Mouse (Mus musculus): ENCODE results near the gene Rbfox1. TPM values are rescaled to one million over a fixed set of nuclear protein-coding genes. Genes with fewer than 3 reads are reported as not detected.

Gene Rbfox1
- polyA plus RNA-seq, 1 experiment from 2014 or later = 3.1 TPM

- WGBS (ENCODE audit: insufficient replicate concordance) = 54% methylated on average over 8 of the region's 8 CpGs
- Histone ChIP-seq H3K4me3 (ENCODE audit: low read depth, low read length) (no peak overlapping the region), H3K4me2 (no peak overlapping the region), H3K36me3 (ENCODE audit: control insufficient read depth, insufficient read depth, low read length) (no peaks in the 10 kb centered on the region), H3K27ac (ENCODE audit: low read depth, low read length) (no peak overlapping the region), H3K27me3 (ENCODE audit: control insufficient read depth, insufficient read depth, low read length) (no peaks in the 10 kb centered on the region), H3K9me3 (replicated peaks; ENCODE audit: control insufficient read depth, low read length) (no peaks in the 10 kb centered on the region), H3K9ac (ENCODE audit: low read depth, low read length) (no peak overlapping the region), H3K4me1 (ENCODE audit: control insufficient read depth, insufficient read depth, low read length) (0 out of 2 replicates have a peak, but pooled peaks cover 3% of the 10 kb centered on the region)
- no peak for ATAC-seq (replicated peaks; ENCODE audit: insufficient number of reproducible peaks, low FRiP score, low TSS enrichment)
These were observed 957.1 kb downstream of the Rbfox1 start for GRCm38 (mm10) chr16:6842066-6842785.

- H3K4me1 ChIP-seq (ENCODE audit: control insufficient read depth, insufficient read depth, low read length) = 0 out of 2 replicates have a peak, but pooled peaks cover 3% of the 10 kb centered on the region
- no peak overlapping the region for H3K27ac ChIP-seq (ENCODE audit: low read depth, low read length)
- ATAC-seq (replicated peaks; ENCODE audit: insufficient number of reproducible peaks, low FRiP score, low TSS enrichment) = no peak
- H3K9ac ChIP-seq (ENCODE audit: low read depth, low read length) = no peak overlapping the region
- H3K27me3 ChIP-seq (ENCODE audit: control insufficient read depth, insufficient read depth, low read length) = no peaks in the 10 kb centered on the region
- 52% methylated on average over 4 of the region's 4 CpGs for WGBS (ENCODE audit: insufficient replicate concordance)
- H3K36me3 ChIP-seq (ENCODE audit: control insufficient read depth, insufficient read depth, low read length) = no peaks in the 10 kb centered on the region
- H3K4me3 ChIP-seq (ENCODE audit: low read depth, low read length) = no peak overlapping the region
- H3K9me3 ChIP-seq (replicated peaks; ENCODE audit: control insufficient read depth, low read length) = no peaks in the 10 kb centered on the region
- H3K4me2 ChIP-seq = no peak overlapping the region
These were observed 959.5 kb downstream of the Rbfox1 start for GRCm38 (mm10) chr16:6844659-6845058.

GRCm38 (mm10) chr16:6851393-6851792 lies 966.2 kb downstream of the Rbfox1 start:
- Histone ChIP-seq H3K27ac (ENCODE audit: low read depth, low read length) (no peak overlapping the region), H3K4me2 (no peak overlapping the region)
- WGBS (ENCODE audit: insufficient replicate concordance) = 74% methylated on average over 9 of the region's 9 CpGs

GRCm38 (mm10) chr16:6853796-6854195 lies 968.6 kb downstream of the Rbfox1 start:
- no peaks in the 10 kb centered on the region for H3K9me3 ChIP-seq (replicated peaks; ENCODE audit: control insufficient read depth, low read length)
- no peak overlapping the region for H3K9ac ChIP-seq (ENCODE audit: low read depth, low read length)
- 79% methylated on average over 2 of the region's 2 CpGs for WGBS (ENCODE audit: insufficient replicate concordance)
- H3K4me2 ChIP-seq = no peak overlapping the region
- no peak overlapping the region for H3K4me3 ChIP-seq (ENCODE audit: low read depth, low read length)
- H3K27ac ChIP-seq (ENCODE audit: low read depth, low read length) = no peak overlapping the region
- H3K4me1 ChIP-seq (ENCODE audit: control insufficient read depth, insufficient read depth, low read length) = no peaks in the 10 kb centered on the region
- H3K27me3 ChIP-seq (ENCODE audit: control insufficient read depth, insufficient read depth, low read length) = no peaks in the 10 kb centered on the region
- no peak for ATAC-seq (replicated peaks; ENCODE audit: insufficient number of reproducible peaks, low FRiP score, low TSS enrichment)
- H3K36me3 ChIP-seq (ENCODE audit: control insufficient read depth, insufficient read depth, low read length) = no peaks in the 10 kb centered on the region

More at GRCm38 (mm10) chr16:6851393-6851792, 966.2 kb downstream of the Rbfox1 start:
- H3K27me3 ChIP-seq (ENCODE audit: control insufficient read depth, insufficient read depth, low read length) = no peaks in the 10 kb centered on the region
- H3K36me3 ChIP-seq (ENCODE audit: control insufficient read depth, insufficient read depth, low read length) = no peaks in the 10 kb centered on the region
- H3K9me3 ChIP-seq (replicated peaks; ENCODE audit: control insufficient read depth, low read length) = no peaks in the 10 kb centered on the region
- H3K4me1 ChIP-seq (ENCODE audit: control insufficient read depth, insufficient read depth, low read length) = no peaks in the 10 kb centered on the region
- H3K9ac ChIP-seq (ENCODE audit: low read depth, low read length) = no peak overlapping the region
- H3K4me3 ChIP-seq (ENCODE audit: low read depth, low read length) = no peak overlapping the region
- ATAC-seq (replicated peaks; ENCODE audit: insufficient number of reproducible peaks, low FRiP score, low TSS enrichment) = no peak

GRCm38 (mm10) chr16:6861656-6862055 lies 976.5 kb downstream of the Rbfox1 start:
- Histone ChIP-seq H3K4me1 (ENCODE audit: control insufficient read depth, insufficient read depth, low read length) (no peaks in the 10 kb centered on the region), H3K9ac (ENCODE audit: low read depth, low read length) (no peak overlapping the region), H3K4me2 (no peak overlapping the region), H3K4me3 (ENCODE audit: low read depth, low read length) (no peak overlapping the region), H3K9me3 (replicated peaks; ENCODE audit: control insufficient read depth, low read length) (no peaks in the 10 kb centered on the region), H3K27ac (ENCODE audit: low read depth, low read length) (no peak overlapping the region), H3K36me3 (ENCODE audit: control insufficient read depth, insufficient read depth, low read length) (no peaks in the 10 kb centered on the region), H3K27me3 (ENCODE audit: control insufficient read depth, insufficient read depth, low read length) (no peaks in the 10 kb centered on the region)
- ATAC-seq (replicated peaks; ENCODE audit: insufficient number of reproducible peaks, low FRiP score, low TSS enrichment) = no peak
- WGBS (ENCODE audit: insufficient replicate concordance) = 90% methylated on average over 2 of the region's 2 CpGs

- Histone ChIP-seq H3K9me3 (replicated peaks; ENCODE audit: control insufficient read depth, low read length) (no peaks in the 10 kb centered on the region), H3K27me3 (ENCODE audit: control insufficient read depth, insufficient read depth, low read length) (no peaks in the 10 kb centered on the region), H3K9ac (ENCODE audit: low read depth, low read length) (no peak overlapping the region), H3K36me3 (ENCODE audit: control insufficient read depth, insufficient read depth, low read length) (no peaks in the 10 kb centered on the region), H3K4me2 (no peak overlapping the region), H3K4me1 (ENCODE audit: control insufficient read depth, insufficient read depth, low read length) (no peaks in the 10 kb centered on the region), H3K27ac (ENCODE audit: low read depth, low read length) (no peak overlapping the region), H3K4me3 (ENCODE audit: low read depth, low read length) (no peak overlapping the region)
- ATAC-seq (replicated peaks; ENCODE audit: insufficient number of reproducible peaks, low FRiP score, low TSS enrichment) = no peak
- WGBS (ENCODE audit: insufficient replicate concordance) = 49% methylated on average over 12 of the region's 12 CpGs
These were observed 997.7 kb downstream of the Rbfox1 start for GRCm38 (mm10) chr16:6882683-6883430.

- H3K4me2 ChIP-seq = no peak overlapping the region
- WGBS (ENCODE audit: insufficient replicate concordance) = 77% methylated on average over 1 of the region's 1 CpGs
- no peak overlapping the region for H3K4me3 ChIP-seq (ENCODE audit: low read depth, low read length)
- no peaks in the 10 kb centered on the region for H3K9me3 ChIP-seq (replicated peaks; ENCODE audit: control insufficient read depth, low read length)
- no peak for ATAC-seq (replicated peaks; ENCODE audit: insufficient number of reproducible peaks, low FRiP score, low TSS enrichment)
- H3K4me1 ChIP-seq (ENCODE audit: control insufficient read depth, insufficient read depth, low read length) = no peaks in the 10 kb centered on the region
- H3K27me3 ChIP-seq (ENCODE audit: control insufficient read depth, insufficient read depth, low read length) = no peaks in the 10 kb centered on the region
- H3K27ac ChIP-seq (ENCODE audit: low read depth, low read length) = no peak overlapping the region
- no peak overlapping the region for H3K9ac ChIP-seq (ENCODE audit: low read depth, low read length)
- H3K36me3 ChIP-seq (ENCODE audit: control insufficient read depth, insufficient read depth, low read length) = no peaks in the 10 kb centered on the region
These were observed 998.6 kb downstream of the Rbfox1 start for GRCm38 (mm10) chr16:6883798-6884197.

- no peaks in the 10 kb centered on the region for H3K4me1 ChIP-seq (ENCODE audit: control insufficient read depth, insufficient read depth, low read length)
- no peak overlapping the region for H3K9ac ChIP-seq (ENCODE audit: low read depth, low read length)
- no peak overlapping the region for H3K4me3 ChIP-seq (ENCODE audit: low read depth, low read length)
- no peak for ATAC-seq (replicated peaks; ENCODE audit: insufficient number of reproducible peaks, low FRiP score, low TSS enrichment)
- H3K36me3 ChIP-seq (ENCODE audit: control insufficient read depth, insufficient read depth, low read length) = no peaks in the 10 kb centered on the region
- no peak overlapping the region for H3K27ac ChIP-seq (ENCODE audit: low read depth, low read length)
- no peaks in the 10 kb centered on the region for H3K27me3 ChIP-seq (ENCODE audit: control insufficient read depth, insufficient read depth, low read length)
- WGBS (ENCODE audit: insufficient replicate concordance) = 75% methylated on average over 3 of the region's 3 CpGs
- H3K9me3 ChIP-seq (replicated peaks; ENCODE audit: control insufficient read depth, low read length) = no peaks in the 10 kb centered on the region
- no peak overlapping the region for H3K4me2 ChIP-seq
These were observed 1000.5 kb downstream of the Rbfox1 start for GRCm38 (mm10) chr16:6885617-6886016.
